Mouse (Mus musculus) layer of hippocampus, postnatal 14 days (tissue): Measurements from ENCODE around the gene Vmn1r4. TPM values are rescaled to one million over a fixed set of nuclear protein-coding genes. Genes with fewer than 3 reads are reported as not detected.

Experiments used
- DNase-seq, 2 experiments: peaks; one replicate each; pipeline ENCODE4 v3.0.0; 2021 to 2022; ENCODE audit warnings: low spot score in 2 of 2, mixed read lengths in 1 of 2
- total RNA-seq, 2 experiments: library from RNA; stranded (reverse); gene quantifications; 2 replicates each; pipeline ENCODE4 v1.2.3; 2021

Gene Vmn1r4
- total RNA-seq, 2 experiments from 2014 or later = 0.21 to 0.31 TPM

GRCm38 (mm10) chr6:56916279-56916678, 7.5 kb upstream of the Vmn1r4 start:
- DNase-seq = no peak

GRCm38 (mm10) chr6:56917578-56918368, 6.0 kb upstream of the Vmn1r4 start:
- no peak for DNase-seq

- DNase-seq = no peak
These were observed 4.3 kb upstream of the Vmn1r4 start for GRCm38 (mm10) chr6:56919330-56920044.

- no peak for DNase-seq
These were observed 3.4 kb upstream of the Vmn1r4 start for GRCm38 (mm10) chr6:56920222-56921092.

- DNase-seq = no peak
These were observed 487 bp upstream of the Vmn1r4 start for GRCm38 (mm10) chr6:56923331-56923725.

GRCm38 (mm10) chr6:56931648-56932415, 8.0 kb downstream of the Vmn1r4 start:
- DNase-seq = no peak

GRCm38 (mm10) chr6:56932464-56932863, 8.6 kb downstream of the Vmn1r4 start:
- no peak for DNase-seq

GRCm38 (mm10) chr6:56934366-56934765, 10.6 kb downstream of the Vmn1r4 start:
- DNase-seq = no peak

- DNase-seq = no peak
These were observed 32.6 kb downstream of the Vmn1r4 start for GRCm38 (mm10) chr6:56956436-56956835.

- no peak for DNase-seq
These were observed 46.2 kb downstream of the Vmn1r4 start, which contains the start of gene Vmn1r5 for GRCm38 (mm10) chr6:56969973-56970372. TSS of gene Vmn1r5 (plus strand) at chr6:56970273.

- no peak for DNase-seq
These were observed 73.1 kb downstream of the Vmn1r4 start, which contains the start of gene Vmn1r6 for GRCm38 (mm10) chr6:56996943-56997342. TSS of gene Vmn1r6 (plus strand) at chr6:56997243.

Other genes starting within 250 kb of the Vmn1r4 start
- 10 to 100 TPM; 22.3 to 22.8 TPM for gene Lsm5, start 219.3 kb upstream of the Vmn1r4 start, total RNA-seq
- 10 to 100 TPM; 32.9 to 34.3 TPM for gene Avl9, start 209.1 kb upstream of the Vmn1r4 start, total RNA-seq
- 10 to 100 TPM; 44.4 TPM for gene Kbtbd2, start 126.2 kb upstream of the Vmn1r4 start, total RNA-seq
- 10 to 100 TPM; 34.7 to 38.7 TPM for gene Fkbp9, start 92.0 kb upstream of the Vmn1r4 start, total RNA-seq
- gene Nt5c3, start 83 bp upstream of the Vmn1r4 start, total RNA-seq = 10 to 100 TPM; 43.0 to 43.5 TPM
- not detected for gene Vmn1r5, start 46.3 kb downstream of the Vmn1r4 start, total RNA-seq
- gene Vmn1r6, start 73.2 kb downstream of the Vmn1r4 start, total RNA-seq = not detected
- gene Vmn1r7, start 101.3 kb downstream of the Vmn1r4 start, total RNA-seq = not detected
- gene Vmn1r8, start 108.3 kb downstream of the Vmn1r4 start, total RNA-seq = not detected
- not detected for gene Vmn1r9, start 142.8 kb downstream of the Vmn1r4 start, total RNA-seq
- gene Vmn1r10, start 185.4 kb downstream of the Vmn1r4 start, total RNA-seq = not detected
- not detected for gene Vmn1r11, start 209.4 kb downstream of the Vmn1r4 start, total RNA-seq
- gene Vmn1r12, start 232.9 kb downstream of the Vmn1r4 start, total RNA-seq = not detected